Mouse (Mus musculus) brain, embryonic 14.5 days (tissue): ENCODE measurements around the gene Rtbdn. TPM values are rescaled to one million over a fixed set of nuclear protein-coding genes. Genes with fewer than 3 reads are reported as not detected.

ENCODE experiments used
- DNase-seq: peaks from one replicate; pipeline ENCODE4 v3.0.0-alpha.2; 2011; ENCODE audit warnings: low read depth
- CTCF ChIP-seq: fragments of 200-500 bp; IDR thresholded peaks from 2 replicates; pipeline ENCODE4 v1.5.1; 2012; ENCODE audit warnings: inconsistent platforms, mild to moderate bottlenecking, moderate library complexity, borderline replicate concordance; ENCODE audit not compliant: insufficient read depth, insufficient read length; ENCODE audit errors: extremely low read depth
- POLR2A ChIP-seq: fragments of 200-500 bp; IDR thresholded peaks from 2 replicates; pipeline ENCODE4 v1.6.1; 2012; ENCODE audit warnings: mild to moderate bottlenecking, inconsistent platforms, borderline replicate concordance; ENCODE audit not compliant: poor library complexity, insufficient read depth, insufficient read length, severe bottlenecking; ENCODE audit errors: extremely low read depth
- polyA plus RNA-seq: library from polyadenylated mRNA; depleted of rRNA; stranded (reverse); fragments of >200 nt; gene quantifications from 2 replicates; pipeline ENCODE4 v1.2.3, GENCODE M21; 2012

Rtbdn gene
- polyA plus RNA-seq, 1 experiment = 7.6 TPM

- no peak for DNase-seq
- TF ChIP-seq CTCF = no peak
- TF ChIP-seq POLR2A = no peak
These were observed 36.8 kb upstream of the Rtbdn start for GRCm38 (mm10) chr8:84909949-84910348.

GRCm38 (mm10) chr8:84910551-84910950 lies 36.2 kb upstream of the Rtbdn start:
- DNase-seq = no peak
- TF ChIP-seq CTCF = no peak
- TF ChIP-seq POLR2A = no peak

GRCm38 (mm10) chr8:84911854-84912253 lies 34.9 kb upstream of the Rtbdn start:
- no peak for TF ChIP-seq POLR2A
- no peak for DNase-seq

DNA sequence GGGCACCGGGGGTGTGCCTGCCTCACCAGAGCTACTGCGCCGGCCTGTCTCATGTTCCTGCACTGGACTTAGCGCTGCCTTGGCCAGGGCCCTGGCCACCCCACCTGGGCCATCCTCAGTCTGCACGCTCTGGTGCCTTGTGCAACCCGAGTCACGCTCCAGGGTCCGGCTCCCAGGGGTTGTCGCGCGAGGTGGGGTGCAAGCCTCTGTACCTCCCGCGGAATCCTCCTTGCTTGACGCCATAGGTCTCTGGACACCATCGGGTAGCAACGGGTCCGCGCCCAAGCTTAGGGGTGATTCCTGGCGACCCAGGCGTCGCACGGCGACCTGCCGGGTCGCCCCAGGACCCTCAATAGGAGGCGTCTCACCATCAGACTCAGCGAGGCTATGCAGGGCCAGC lies 34.4 kb upstream of the Rtbdn start:
- no peak for DNase-seq
- no peak for TF ChIP-seq CTCF
- no peak for TF ChIP-seq POLR2A

DNA sequence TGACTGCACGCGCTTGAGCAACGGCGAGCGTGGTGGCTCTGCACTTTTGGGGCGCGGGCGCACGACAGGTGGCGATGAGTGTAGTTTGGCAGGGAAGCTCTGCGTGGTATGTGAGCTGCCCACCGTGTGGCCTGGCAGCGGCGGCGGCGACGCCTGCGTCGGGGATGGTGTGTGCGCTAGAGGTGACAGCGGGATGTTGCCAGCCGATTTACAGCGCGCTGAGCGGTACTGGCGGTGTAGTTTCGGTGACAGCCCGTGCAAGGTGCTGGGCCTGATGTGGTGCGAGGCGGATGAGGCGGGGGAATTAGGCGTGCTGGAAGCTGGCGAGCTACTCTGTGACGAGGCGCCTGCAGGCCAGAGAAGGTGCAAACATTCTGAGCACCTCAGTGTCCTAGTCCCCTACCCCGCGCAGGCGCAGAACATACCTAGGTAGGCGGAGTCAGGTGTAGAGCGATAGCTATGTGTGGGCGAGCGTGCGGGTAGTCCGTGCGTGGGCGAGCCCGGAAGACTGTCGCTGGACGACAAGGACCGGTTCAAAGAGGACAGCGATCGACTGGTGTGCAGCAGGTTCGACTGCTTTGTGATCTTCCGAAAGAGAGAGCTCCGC lies 33.8 kb upstream of the Rtbdn start:
- TF ChIP-seq POLR2A = no peak
- no peak for TF ChIP-seq CTCF
- DNase-seq = peak; percentile 65

DNA sequence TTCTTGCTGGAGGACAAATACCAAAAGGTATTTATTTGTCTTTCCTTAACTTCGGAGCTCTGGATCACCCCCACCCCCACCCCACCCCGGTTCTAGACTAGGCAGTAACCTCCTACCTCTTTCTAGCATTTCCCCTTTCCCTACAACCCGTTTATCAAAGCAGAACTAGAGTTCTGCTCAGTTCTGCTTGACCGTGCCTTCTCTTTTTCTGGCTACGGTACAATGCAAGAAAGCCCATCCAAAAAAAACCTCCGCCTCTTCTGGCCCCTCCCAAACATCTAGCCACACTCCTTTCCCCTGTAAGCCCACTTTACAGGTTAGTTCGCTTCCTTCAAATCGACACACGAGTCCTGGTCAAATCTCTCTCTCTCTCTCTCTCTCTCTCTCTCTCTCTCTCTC lies 33.3 kb upstream of the Rtbdn start:
- DNase-seq = no peak
- TF ChIP-seq CTCF (no peak), POLR2A (no peak)

DNA sequence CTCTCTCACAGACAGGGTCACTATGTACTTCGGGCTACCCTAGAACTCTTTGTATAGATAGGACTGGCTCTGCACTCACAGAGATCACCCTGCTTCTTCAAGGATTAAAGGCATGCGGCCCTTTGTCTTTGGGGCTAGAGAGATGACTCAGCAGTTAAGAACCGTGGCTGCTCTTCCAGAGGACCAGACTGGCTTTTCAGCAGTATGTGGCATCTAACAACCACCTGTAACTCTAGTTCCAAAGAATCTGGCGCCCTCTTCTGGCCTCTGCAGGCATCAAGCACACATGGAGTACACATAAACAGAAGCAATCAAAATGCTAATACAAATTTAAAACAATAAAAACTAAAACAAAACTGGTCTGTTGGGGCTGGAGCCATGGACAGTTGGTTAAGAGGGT lies 32.8 kb upstream of the Rtbdn start:
- peak; percentile 50 for DNase-seq
- peak; percentile 35; the same call in 1 of the 2 replicates for TF ChIP-seq CTCF
- no peak for TF ChIP-seq POLR2A

DNA sequence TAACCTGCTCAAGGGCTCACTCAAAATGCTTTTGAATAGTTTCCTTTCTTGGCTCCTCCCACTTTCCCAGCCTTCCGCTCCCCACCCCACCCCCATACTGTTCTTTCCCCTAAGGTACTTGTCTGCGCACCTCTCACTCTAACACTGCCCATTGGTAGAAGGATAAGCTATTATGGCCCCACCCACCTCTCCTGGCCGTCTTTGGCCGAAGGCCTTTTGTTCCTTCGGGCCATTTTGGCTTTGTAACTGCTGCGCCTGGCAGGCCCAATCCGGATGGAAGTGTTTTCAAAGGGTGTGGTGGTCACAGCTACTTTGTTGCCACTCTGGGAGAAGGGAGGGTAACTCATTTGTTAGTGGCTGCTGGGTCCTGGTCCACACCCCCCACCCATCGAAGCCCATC lies 31.5 kb upstream of the Rtbdn start:
- TF ChIP-seq POLR2A (no peak), CTCF (no peak)
- DNase-seq = no peak

DNA sequence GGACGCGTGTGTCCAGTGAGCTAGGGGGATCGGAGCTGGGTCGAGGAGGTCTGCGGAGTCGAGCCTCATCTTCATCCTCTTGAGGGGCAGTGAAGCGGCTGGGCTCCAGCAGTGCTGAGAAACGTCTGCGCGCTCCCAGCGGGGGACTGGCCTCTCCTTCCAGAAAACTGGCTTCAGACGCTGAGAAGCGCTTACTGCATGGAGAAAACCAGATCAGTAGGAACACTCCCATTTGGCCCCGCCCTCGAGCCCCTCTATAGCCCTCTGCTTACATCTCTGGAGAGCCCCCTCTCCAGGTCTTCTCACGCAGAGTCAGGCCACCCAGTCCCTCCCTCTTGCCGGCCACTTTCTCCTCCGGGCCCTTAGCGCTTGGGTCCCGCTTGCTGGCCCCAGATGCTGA lies 29.0 kb upstream of the Rtbdn start:
- TF ChIP-seq POLR2A (no peak), CTCF (no peak)
- DNase-seq = no peak

DNA sequence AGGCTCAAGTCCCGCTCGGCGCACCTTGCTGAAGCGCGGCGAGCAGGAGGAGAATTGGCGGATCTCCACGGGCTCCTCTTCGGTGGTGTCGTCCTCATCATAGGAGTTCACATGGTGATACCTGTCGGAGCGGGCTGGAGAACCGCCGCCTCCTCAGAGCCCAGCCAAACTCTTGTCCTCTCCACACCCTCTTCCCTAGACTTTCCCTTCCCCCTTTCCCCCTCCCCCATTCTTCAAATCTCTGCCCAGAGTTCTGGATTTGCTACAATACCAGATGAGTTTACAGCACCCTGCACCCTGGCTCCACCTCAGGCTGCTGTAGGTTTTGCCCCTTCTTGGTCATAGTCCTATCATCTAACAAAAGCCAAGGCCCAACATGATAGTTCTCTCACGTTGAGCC lies 28.1 kb upstream of the Rtbdn start:
- DNase-seq = no peak
- TF ChIP-seq POLR2A = no peak

- DNase-seq = no peak
- TF ChIP-seq POLR2A = no peak
- no peak for TF ChIP-seq CTCF
These were observed 25.2 kb upstream of the Rtbdn start for GRCm38 (mm10) chr8:84921596-84921995.

GRCm38 (mm10) chr8:84925557-84925956 lies 21.2 kb upstream of the Rtbdn start:
- TF ChIP-seq CTCF (no peak), POLR2A (no peak)
- DNase-seq = no peak

- DNase-seq = no peak
- TF ChIP-seq POLR2A = no peak
- TF ChIP-seq CTCF = no peak
These were observed 19.3 kb upstream of the Rtbdn start for GRCm38 (mm10) chr8:84927513-84927912.

GRCm38 (mm10) chr8:84928456-84929306 lies 18.1 kb upstream of the Rtbdn start:
- peak; percentile 83 for DNase-seq
- TF ChIP-seq CTCF (peak; percentile 82), POLR2A (no peak)

DNA sequence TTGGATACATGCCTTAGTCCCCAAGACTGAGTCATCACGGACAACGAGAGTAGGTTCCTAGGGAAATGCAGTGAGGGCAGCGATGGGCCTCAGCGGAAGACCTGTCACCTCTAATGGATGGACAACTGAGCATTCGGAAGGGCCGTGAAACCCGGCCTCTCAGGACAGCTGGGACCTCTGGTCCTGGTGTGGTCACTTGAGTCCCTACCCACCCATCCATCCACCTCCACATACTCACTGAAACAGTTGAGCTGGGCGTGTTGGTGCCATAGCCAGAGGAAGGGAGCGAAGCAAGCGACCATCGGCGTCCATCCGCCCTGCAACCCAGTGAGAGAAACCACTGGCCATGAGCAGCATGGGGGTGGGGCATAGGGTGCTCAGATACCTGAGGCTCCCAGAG lies 16.2 kb upstream of the Rtbdn start:
- TF ChIP-seq CTCF = no peak
- TF ChIP-seq POLR2A = no peak
- no peak for DNase-seq
